Mouse (Mus musculus) forebrain, embryonic 12.5 days (tissue): ENCODE results near the gene Plce1. TPM values are rescaled to one million over a fixed set of nuclear protein-coding genes. Genes with fewer than 3 reads are reported as not detected.

Experiments
- ATAC-seq: fragments of 200-750 bp; cut with Nextera tagmentation; 2 replicates; pipeline ENCODE4 v1.8.0; 2017; ENCODE audit warnings: moderate TSS enrichment; ENCODE audit not compliant: low FRiP score
- H3K27ac ChIP-seq: fragments of 300-500 bp; sonication (generic); 2 replicates; pipeline ENCODE4 v1.5.1; 2016; ENCODE audit warnings: mild to moderate bottlenecking
- H3K27me3 ChIP-seq: fragments of 300-500 bp; sonication (generic); 2 replicates; pipeline ENCODE4 v1.6.1; 2016; ENCODE audit warnings: mild to moderate bottlenecking
- H3K36me3 ChIP-seq: fragments of 300-500 bp; sonication (generic); replicated peaks from 2 replicates; pipeline ENCODE4 v1.6.1; 2016; ENCODE audit warnings: mild to moderate bottlenecking
- H3K4me1 ChIP-seq: fragments of 300-500 bp; sonication (generic); 2 replicates; pipeline ENCODE4 v1.6.1; 2016
- H3K4me2 ChIP-seq: fragments of 300-500 bp; sonication (generic); 2 replicates; pipeline ENCODE4 v1.6.1; 2016; ENCODE audit warnings: mild to moderate bottlenecking, moderate library complexity
- H3K4me3 ChIP-seq: fragments of 300-500 bp; sonication (generic); replicated peaks from 2 replicates; pipeline ENCODE4 v1.5.1; 2016; ENCODE audit warnings: mild to moderate bottlenecking
- H3K9ac ChIP-seq: fragments of 300-500 bp; sonication (generic); 2 replicates; pipeline ENCODE4 v1.6.1; 2016; ENCODE audit warnings: mild to moderate bottlenecking
- H3K9me3 ChIP-seq: fragments of 300-500 bp; sonication (generic); 2 replicates; pipeline ENCODE4 v1.6.1; 2016
- WGBS: fragments of 180-500 bp; shearing (Covaris S2); methylation state at CpG from one replicate; pipeline ENCODE4 v1.1.7; 2016; 5-methylcytosine and 5-hydroxymethylcytosine counted together
- polyA plus RNA-seq: library from polyadenylated mRNA; unstranded; fragments of >200 nt; fragmentation: Nextera tagmentation; extraction: Ambion mirVana; gene quantifications from 2 replicates; pipeline ENCODE4 v1.2.1, GENCODE M21; 2016

Plce1 gene
- polyA plus RNA-seq, 1 experiment from 2014 or later, result 6.2 TPM

- ATAC-seq, result no peak
- peaks cover 48% of the 10 kb centered on the region for H3K4me1 ChIP-seq
- H3K27ac ChIP-seq, result peak overlapping the region; percentile 81
- no peaks in the 10 kb centered on the region for H3K9me3 ChIP-seq
- no peaks in the 10 kb centered on the region for H3K36me3 ChIP-seq
- peaks cover 39% of the 10 kb centered on the region for H3K27me3 ChIP-seq
- H3K4me2 ChIP-seq, result no peak overlapping the region
- no peak overlapping the region for H3K4me3 ChIP-seq
- WGBS, result 37% methylated on average over 5 of the region's 5 CpGs
- H3K9ac ChIP-seq, result no peak overlapping the region
Measured at GRCm38 (mm10) chr19:38478286-38478685, 2.6 kb upstream of the Plce1 start.

- peak; percentile 70 for ATAC-seq
- Histone ChIP-seq H3K27me3 (peaks cover 46% of the 10 kb centered on the region), H3K27ac (peak overlapping the region; percentile 81), H3K4me2 (peak overlapping the region; percentile 21; the same call in 1 of the 2 replicates), H3K9me3 (no peaks in the 10 kb centered on the region), H3K9ac (no peak overlapping the region), H3K4me3 (no peak overlapping the region), H3K4me1 (peaks cover 48% of the 10 kb centered on the region), H3K36me3 (no peaks in the 10 kb centered on the region)
- WGBS, result 3% methylated on average over 7 of the region's 7 CpGs
Measured at GRCm38 (mm10) chr19:38478948-38479347, 2.0 kb upstream of the Plce1 start.

GRCm38 (mm10) chr19:38479473-38479872 is 1.4 kb upstream of the Plce1 start:
- Histone ChIP-seq H3K27me3 (peaks cover 51% of the 10 kb centered on the region), H3K4me3 (no peak overlapping the region), H3K4me1 (peaks cover 48% of the 10 kb centered on the region), H3K36me3 (no peaks in the 10 kb centered on the region), H3K9me3 (no peaks in the 10 kb centered on the region), H3K27ac (peak overlapping the region; percentile 81), H3K9ac (no peak overlapping the region), H3K4me2 (peak overlapping the region; percentile 21; the same call in 1 of the 2 replicates)
- WGBS, result 79% methylated on average over 5 of the region's 5 CpGs
- ATAC-seq, result no peak

- Histone ChIP-seq H3K9me3 (no peaks in the 10 kb centered on the region), H3K4me2 (peak overlapping the region; percentile 93), H3K4me1 (peaks cover 48% of the 10 kb centered on the region), H3K36me3 (no peaks in the 10 kb centered on the region), H3K27ac (0 out of 2 replicates have a peak overlapping the region, but pooled peaks have one; percentile 81), H3K9ac (peak overlapping the region; percentile 77), H3K27me3 (peaks cover 59% of the 10 kb centered on the region), H3K4me3 (peak overlapping the region; percentile 69)
- peak; percentile 19; the same call in 1 of the 2 replicates for ATAC-seq
- 8% methylated on average over 12 of the region's 12 CpGs for WGBS
Measured at GRCm38 (mm10) chr19:38480156-38480720, 671 bp upstream of the Plce1 start.

- 11% methylated on average over 8 of the region's 8 CpGs for WGBS
- no peaks in the 10 kb centered on the region for H3K36me3 ChIP-seq
- peaks cover 60% of the 10 kb centered on the region for H3K4me1 ChIP-seq
- H3K4me2 ChIP-seq, result peak overlapping the region; percentile 93
- H3K27ac ChIP-seq, result no peak overlapping the region
- H3K9ac ChIP-seq, result peak overlapping the region; percentile 77
- no peaks in the 10 kb centered on the region for H3K9me3 ChIP-seq
- ATAC-seq, result no peak
- peak overlapping the region; percentile 69 for H3K4me3 ChIP-seq
- peaks cover 74% of the 10 kb centered on the region for H3K27me3 ChIP-seq
Measured at GRCm38 (mm10) chr19:38481906-38482305, 997 bp downstream of the Plce1 start.

GRCm38 (mm10) chr19:38482406-38483181 is 1.7 kb downstream of the Plce1 start:
- peak overlapping the region; percentile 69 for H3K4me3 ChIP-seq
- peaks cover 80% of the 10 kb centered on the region for H3K27me3 ChIP-seq
- no peak for ATAC-seq
- no peaks in the 10 kb centered on the region for H3K9me3 ChIP-seq
- no peak overlapping the region for H3K27ac ChIP-seq
- H3K4me2 ChIP-seq, result peak overlapping the region; percentile 93
- 25% methylated on average over 19 of the region's 19 CpGs for WGBS
- H3K4me1 ChIP-seq, result peaks cover 67% of the 10 kb centered on the region
- peak overlapping the region; percentile 8; the same call in 1 of the 2 replicates for H3K9ac ChIP-seq
- no peaks in the 10 kb centered on the region for H3K36me3 ChIP-seq

GRCm38 (mm10) chr19:38485779-38486555 is 5.1 kb downstream of the Plce1 start:
- H3K27me3 ChIP-seq, result peaks cover 70% of the 10 kb centered on the region
- H3K4me1 ChIP-seq, result peaks cover 50% of the 10 kb centered on the region
- no peaks in the 10 kb centered on the region for H3K9me3 ChIP-seq
- 0 out of 2 replicates have a peak, but pooled peaks have one; percentile 49 for ATAC-seq
- H3K9ac ChIP-seq, result 0 out of 2 replicates have a peak overlapping the region, but pooled peaks have one; percentile 5
- no peak overlapping the region for H3K27ac ChIP-seq
- 11% methylated on average over 11 of the region's 11 CpGs for WGBS
- no peak overlapping the region; the same call in 1 of the 2 replicates for H3K4me2 ChIP-seq
- H3K36me3 ChIP-seq, result no peaks in the 10 kb centered on the region
- H3K4me3 ChIP-seq, result no peak overlapping the region

GRCm38 (mm10) chr19:38487501-38487900 is 6.6 kb downstream of the Plce1 start:
- 13% methylated on average over 4 of the region's 4 CpGs for WGBS
- no peak overlapping the region for H3K9ac ChIP-seq
- ATAC-seq, result 0 out of 2 replicates have a peak, but pooled peaks have one; percentile 30
- no peaks in the 10 kb centered on the region for H3K36me3 ChIP-seq
- H3K27me3 ChIP-seq, result peaks cover 55% of the 10 kb centered on the region
- H3K27ac ChIP-seq, result no peak overlapping the region
- no peaks in the 10 kb centered on the region for H3K9me3 ChIP-seq
- no peak overlapping the region for H3K4me3 ChIP-seq
- H3K4me1 ChIP-seq, result peaks cover 36% of the 10 kb centered on the region
- no peak overlapping the region for H3K4me2 ChIP-seq

GRCm38 (mm10) chr19:38488103-38488912 is 7.4 kb downstream of the Plce1 start:
- Histone ChIP-seq H3K4me3 (no peak overlapping the region), H3K4me1 (peaks cover 32% of the 10 kb centered on the region), H3K9ac (no peak overlapping the region), H3K4me2 (no peak overlapping the region), H3K36me3 (no peaks in the 10 kb centered on the region), H3K27me3 (peaks cover 47% of the 10 kb centered on the region), H3K27ac (no peak overlapping the region), H3K9me3 (no peaks in the 10 kb centered on the region)
- ATAC-seq, result no peak
- 24% methylated on average over 9 of the region's 9 CpGs for WGBS

GRCm38 (mm10) chr19:38498233-38498632 is 17.3 kb downstream of the Plce1 start:
- no peak overlapping the region for H3K4me3 ChIP-seq
- WGBS, result 81% methylated on average over 5 of the region's 5 CpGs

GRCm38 (mm10) chr19:38504597-38504996 is 23.7 kb downstream of the Plce1 start:
- ATAC-seq, result no peak
- Histone ChIP-seq H3K27ac (no peak overlapping the region), H3K4me1 (peaks cover 8% of the 10 kb centered on the region), H3K9ac (no peak overlapping the region), H3K27me3 (no peaks in the 10 kb centered on the region), H3K36me3 (no peaks in the 10 kb centered on the region), H3K9me3 (no peaks in the 10 kb centered on the region), H3K4me3 (no peak overlapping the region), H3K4me2 (no peak overlapping the region)
- WGBS, result 74% methylated on average over 3 of the region's 3 CpGs

More at GRCm38 (mm10) chr19:38498233-38498632, 17.3 kb downstream of the Plce1 start:
- no peak overlapping the region for H3K4me2 ChIP-seq
- no peak for ATAC-seq
- H3K36me3 ChIP-seq, result no peaks in the 10 kb centered on the region
- H3K27ac ChIP-seq, result no peak overlapping the region
- H3K27me3 ChIP-seq, result no peaks in the 10 kb centered on the region
- no peaks in the 10 kb centered on the region for H3K4me1 ChIP-seq
- no peak overlapping the region for H3K9ac ChIP-seq
- no peaks in the 10 kb centered on the region for H3K9me3 ChIP-seq
